Mouse (Mus musculus): ENCODE data around the gene Lamp3. TPM values are rescaled to one million over a fixed set of nuclear protein-coding genes. Genes with fewer than 3 reads are reported as not detected.
"Not testable (repeated sequence)": the region's sequence is repeated elsewhere in the genome, so short reads cannot be mapped to it uniquely, and the experiment has no call there.

The Lamp3 gene
- total RNA-seq (2015; ENCODE audit: low replicate concordance), result not detected in 2 replicates
- not detected in 2 replicates for total RNA-seq (2017; ENCODE audit: low replicate concordance)

DNA sequence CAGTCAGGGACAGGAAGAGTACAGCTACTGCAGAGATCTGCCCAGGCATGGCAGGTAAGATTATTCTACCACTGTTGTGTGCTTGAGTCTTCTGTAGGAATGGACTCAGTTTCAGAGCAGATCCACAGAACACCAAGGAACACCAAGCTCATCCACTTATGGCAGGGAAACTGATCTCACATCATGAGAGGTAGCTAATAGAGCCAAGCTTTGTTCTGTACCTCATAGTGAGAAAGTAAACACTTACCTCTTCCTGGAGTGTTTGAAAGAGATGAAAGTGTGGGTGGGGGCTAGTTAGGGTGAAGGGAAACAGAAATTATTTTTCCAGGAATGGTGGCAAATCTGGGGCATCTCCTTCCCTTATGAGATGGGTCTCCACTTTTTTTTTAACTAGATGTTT lies at the start of gene Lamp3:
Lamp3 (minus strand) TSS at position 160 of the 400 bp plus-strand sequence.
- no peak for ATAC-seq (replicated peaks; ENCODE audit: low FRiP score, poor library complexity, severe bottlenecking)

DNA sequence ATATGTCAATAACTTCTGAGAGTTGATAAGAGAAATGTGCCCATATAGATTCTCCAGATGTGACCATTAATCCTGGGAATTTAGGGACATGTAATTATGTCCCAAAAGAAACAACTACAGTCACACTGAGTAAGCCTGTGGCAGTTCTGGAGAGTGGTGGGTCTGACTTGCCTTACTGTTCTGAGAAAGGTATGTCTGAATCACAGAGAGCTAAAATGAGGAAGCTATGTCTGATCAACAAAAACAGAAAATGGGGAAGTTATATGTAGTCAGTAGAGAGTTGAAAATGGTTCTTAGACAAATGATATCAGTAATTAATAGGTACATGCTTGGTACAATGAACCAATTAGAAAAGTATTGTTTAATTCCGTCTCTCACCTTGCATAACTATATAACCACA lies 26.7 kb upstream of the Lamp3 start:
- ATAC-seq (replicated peaks; ENCODE audit: low FRiP score, poor library complexity, severe bottlenecking), result no peak

DNA sequence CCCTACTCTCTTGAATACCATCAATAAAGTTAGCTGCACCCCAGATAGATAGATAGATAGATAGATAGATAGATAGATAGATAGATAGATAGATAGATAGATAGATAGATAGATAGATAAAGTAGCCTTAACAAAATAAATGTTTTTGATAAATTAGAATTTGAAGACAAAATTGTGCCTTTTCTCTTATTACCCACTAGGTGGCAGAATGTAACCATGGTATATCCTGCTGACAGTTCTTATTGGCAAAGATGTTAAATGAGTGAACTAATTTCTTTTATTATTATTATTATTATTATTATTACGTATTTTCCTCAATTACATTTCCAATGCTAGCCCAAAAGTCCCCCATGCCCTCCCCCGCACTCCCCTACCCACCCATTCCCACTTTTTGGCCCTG lies 18.0 kb upstream of the Lamp3 start:
- ATAC-seq (replicated peaks; ENCODE audit: low FRiP score, poor library complexity, severe bottlenecking), result not testable (repeated sequence)

DNA sequence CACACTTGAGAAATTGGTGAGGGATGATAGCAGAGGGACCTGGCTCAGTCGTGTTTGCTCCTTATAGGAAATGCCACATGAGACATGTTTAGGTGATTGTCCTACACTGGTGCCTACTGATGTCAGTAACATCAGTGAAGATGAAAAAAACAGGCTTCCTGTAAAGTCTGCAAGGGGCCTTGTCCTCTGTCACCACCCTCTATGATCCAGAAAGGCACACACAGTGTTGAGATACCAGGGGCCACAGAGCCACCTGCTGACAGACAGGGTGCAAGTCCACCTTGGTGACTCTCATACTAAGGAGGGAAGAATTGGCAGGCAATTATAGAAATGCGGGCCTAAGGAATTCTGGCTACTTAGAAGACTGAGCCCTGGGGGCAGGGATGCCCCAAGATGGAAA lies 14.8 kb upstream of the Lamp3 start:
- ATAC-seq (replicated peaks; ENCODE audit: low FRiP score, poor library complexity, severe bottlenecking), result no peak

DNA sequence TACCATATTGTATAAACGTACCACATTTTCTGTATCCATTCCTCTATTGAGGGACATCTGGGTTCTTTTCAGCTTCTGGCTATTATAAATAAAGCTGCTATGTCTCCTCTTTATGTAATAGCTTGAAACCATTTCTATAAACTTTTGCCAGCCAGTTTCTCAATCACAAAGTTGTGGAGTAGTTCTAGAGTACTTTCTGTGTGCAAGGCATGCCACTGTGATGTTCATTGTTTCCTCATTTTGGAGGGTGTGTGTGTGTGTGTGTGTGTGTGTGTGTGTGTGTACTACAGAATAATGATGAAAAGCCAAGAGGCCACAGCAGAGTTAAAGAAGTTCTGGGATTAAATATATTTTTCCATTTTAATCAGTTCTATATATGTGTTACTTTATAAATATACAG lies 1.2 kb upstream of the Lamp3 start:
- no peak for ATAC-seq (replicated peaks; ENCODE audit: low FRiP score, poor library complexity, severe bottlenecking)

DNA sequence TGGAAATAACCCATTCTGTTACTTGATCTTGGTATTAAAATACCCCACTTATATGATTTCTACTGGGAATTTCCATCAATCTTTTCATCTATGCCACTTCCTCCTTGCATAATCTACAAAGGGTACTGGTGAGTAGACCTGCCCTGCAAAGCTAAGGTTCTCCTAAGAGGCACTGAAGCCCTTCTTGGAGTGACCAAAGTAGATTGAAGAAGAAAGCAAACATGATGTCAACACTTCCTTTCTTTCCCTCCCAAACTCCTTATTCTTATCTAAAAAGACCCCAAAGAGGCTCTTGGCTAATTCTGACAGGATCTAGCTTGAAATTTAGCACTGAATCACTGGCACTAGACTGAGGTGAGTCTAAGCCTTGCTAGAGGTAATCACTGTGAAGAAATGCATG lies 7.0 kb downstream of the Lamp3 start:
- no peak for ATAC-seq (replicated peaks; ENCODE audit: low FRiP score, poor library complexity, severe bottlenecking)

DNA sequence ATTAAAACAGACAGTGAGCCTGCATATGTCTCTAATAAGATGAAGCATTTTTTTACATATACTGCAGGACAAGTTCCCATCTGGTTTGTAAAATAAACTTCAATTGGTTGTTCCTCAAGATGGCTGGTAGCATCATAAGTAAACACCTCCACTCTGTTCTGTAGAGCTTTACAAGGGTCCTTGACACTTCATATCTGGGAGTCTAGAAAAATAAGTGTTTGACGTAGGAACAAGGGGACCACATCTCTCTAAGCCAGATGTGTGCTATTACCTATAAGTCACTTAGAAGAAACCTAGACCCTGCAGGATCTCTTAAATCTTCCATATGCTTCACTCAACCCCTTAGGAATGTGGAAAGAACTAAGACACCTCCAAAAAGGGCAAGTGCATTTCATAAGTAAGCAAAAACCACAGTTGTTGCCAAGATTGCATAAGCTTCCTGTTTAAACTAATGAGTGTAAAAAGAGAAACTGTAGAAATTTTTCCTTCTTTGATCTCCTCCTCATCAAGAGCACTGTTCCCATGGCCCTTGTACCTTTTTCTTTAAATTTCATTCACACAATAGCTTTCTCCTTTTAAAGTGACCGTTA lies 35.3 kb downstream of the Lamp3 start:
- ATAC-seq (replicated peaks; ENCODE audit: low FRiP score, poor library complexity, severe bottlenecking), result no peak

DNA sequence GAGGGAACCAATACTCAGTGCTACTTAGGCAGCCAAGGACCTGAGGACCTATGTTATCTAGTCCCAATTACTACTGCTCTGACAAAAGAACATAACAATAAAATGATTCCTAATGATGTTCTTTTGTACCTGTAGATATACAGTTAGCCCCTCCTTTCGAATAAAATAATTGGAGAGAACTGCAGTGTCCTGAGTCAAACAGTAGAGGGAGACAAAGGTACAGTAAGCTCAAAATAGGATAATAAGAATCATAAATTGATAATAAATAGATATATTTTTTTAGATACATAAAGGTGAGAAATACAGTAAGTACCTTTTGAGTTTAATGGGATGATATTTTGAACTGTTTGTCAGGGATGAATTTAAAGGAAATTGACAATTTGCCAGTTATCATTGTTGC lies 39.9 kb downstream of the Lamp3 start:
- ATAC-seq (replicated peaks; ENCODE audit: low FRiP score, poor library complexity, severe bottlenecking), result no peak

DNA sequence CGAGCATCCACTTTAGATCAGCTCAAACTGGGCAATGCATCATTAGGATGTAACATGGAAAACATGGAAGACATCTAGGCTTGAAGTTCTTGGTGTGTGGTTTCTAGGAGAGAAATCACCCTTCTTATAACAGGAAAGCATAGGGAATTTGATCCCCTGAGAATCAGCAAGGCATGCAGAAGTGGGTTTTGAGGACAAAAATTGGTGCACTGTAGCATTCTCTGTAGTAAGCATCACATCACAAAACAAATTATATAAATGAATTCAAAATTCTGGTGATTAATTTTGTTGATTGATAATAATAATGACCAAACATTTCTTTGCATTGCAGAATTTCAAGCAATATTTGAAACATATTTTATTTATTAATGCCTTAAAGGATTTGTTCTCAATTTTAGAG lies 76.4 kb downstream of the Lamp3 start, which contains the start of gene Olfr171:
Olfr171 (minus strand) TSS at position 101 of the 400 bp plus-strand sequence.
- no peak for ATAC-seq (replicated peaks; ENCODE audit: low FRiP score, poor library complexity, severe bottlenecking)

DNA sequence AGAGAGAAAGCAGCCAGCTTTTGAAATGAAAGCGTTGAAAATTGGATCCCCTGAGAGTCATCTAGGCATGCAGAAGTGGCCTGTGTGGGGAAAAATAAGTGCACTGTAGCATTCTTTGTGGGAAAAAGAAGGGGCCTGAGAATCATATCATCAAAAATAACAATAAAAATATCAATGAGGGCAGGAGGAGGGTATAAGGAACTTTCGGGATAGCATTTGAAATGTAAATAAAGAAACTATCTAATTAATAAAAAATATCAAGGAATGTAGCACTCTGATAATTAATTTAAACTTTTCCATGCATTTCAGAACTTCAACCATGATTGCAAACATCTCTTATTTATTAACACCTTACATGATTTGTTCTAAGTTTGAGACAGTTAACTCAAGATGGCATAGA lies 94.4 kb downstream of the Lamp3 start, which contains the start of gene Olfr170:
Olfr170 (minus strand) TSS at position 101 of the 400 bp plus-strand sequence.
- ATAC-seq (replicated peaks; ENCODE audit: low FRiP score, poor library complexity, severe bottlenecking), result not testable (repeated sequence)

Other genes with a start within 250 kb of the Lamp3 start
- gene Olfr166, start 222.7 kb downstream of the Lamp3 start, total RNA-seq (2015; ENCODE audit: low replicate concordance), result not detected in 2 replicates
- gene Olfr166, start 222.7 kb downstream of the Lamp3 start, total RNA-seq (2017; ENCODE audit: low replicate concordance), result not detected in 2 replicates
- not detected in 2 replicates for gene Olfr167, start 184.1 kb downstream of the Lamp3 start, total RNA-seq (2015; ENCODE audit: low replicate concordance)
- gene Olfr167, start 184.1 kb downstream of the Lamp3 start, total RNA-seq (2017; ENCODE audit: low replicate concordance), result not detected in 2 replicates
- gene Olfr168, start 170.8 kb downstream of the Lamp3 start, total RNA-seq (2015; ENCODE audit: low replicate concordance), result not detected in 2 replicates
- not detected in 2 replicates for gene Olfr168, start 170.8 kb downstream of the Lamp3 start, total RNA-seq (2017; ENCODE audit: low replicate concordance)
- not detected in 2 replicates for gene Olfr169, start 134.6 kb downstream of the Lamp3 start, total RNA-seq (2015; ENCODE audit: low replicate concordance)
- not detected in 2 replicates for gene Olfr169, start 134.6 kb downstream of the Lamp3 start, total RNA-seq (2017; ENCODE audit: low replicate concordance)
- gene Olfr170, start 94.5 kb downstream of the Lamp3 start, total RNA-seq (2015; ENCODE audit: low replicate concordance), result not detected in 2 replicates
- gene Olfr170, start 94.5 kb downstream of the Lamp3 start, total RNA-seq (2017; ENCODE audit: low replicate concordance), result not detected in 2 replicates
- gene Olfr171, start 76.5 kb downstream of the Lamp3 start, total RNA-seq (2015; ENCODE audit: low replicate concordance), result not detected in 2 replicates
- not detected in 2 replicates for gene Olfr171, start 76.5 kb downstream of the Lamp3 start, total RNA-seq (2017; ENCODE audit: low replicate concordance)
- 4.7 and 10.5 TPM in 2 replicates for gene B3gnt5, start 53.8 kb upstream of the Lamp3 start, total RNA-seq (2015; ENCODE audit: low replicate concordance)
- gene B3gnt5, start 53.8 kb upstream of the Lamp3 start, total RNA-seq (2017; ENCODE audit: low replicate concordance), result 3.9 and 7.1 TPM in 2 replicates